Mouse (Mus musculus) liver, postnatal 0 days (tissue): ENCODE results near the gene Dock8. TPM values are rescaled to one million over a fixed set of nuclear protein-coding genes. Genes with fewer than 3 reads are reported as not detected.

ENCODE experiments used
- ATAC-seq: fragments of 200-750 bp; cut with Nextera tagmentation; 2 replicates; pipeline ENCODE4 v1.8.0; 2017; ENCODE audit warnings: mild to moderate bottlenecking, moderate library complexity
- DNase-seq: peaks from one replicate; pipeline ENCODE4 v3.0.0-alpha.2; 2016
- H3K27ac ChIP-seq: fragments of 300-500 bp; sonication (generic); 2 replicates; pipeline ENCODE4 v1.5.1; 2014; ENCODE audit warnings: antibody characterized with exemption, moderate library complexity, mild to moderate bottlenecking, low read depth
- H3K27me3 ChIP-seq: fragments of 300-500 bp; sonication (generic); 2 replicates; pipeline ENCODE4 v1.6.1; 2014; ENCODE audit warnings: low read length, control low read depth, mixed read lengths; ENCODE audit not compliant: insufficient read depth
- H3K36me3 ChIP-seq: fragments of 300-500 bp; sonication (generic); replicated peaks from 2 replicates; pipeline ENCODE4 v1.6.1; 2014; ENCODE audit warnings: mild to moderate bottlenecking, control low read depth, low read length, moderate library complexity, mixed read lengths; ENCODE audit not compliant: insufficient read depth
- H3K4me1 ChIP-seq: fragments of 300-500 bp; sonication (generic); 2 replicates; pipeline ENCODE4 v1.6.1; 2014; ENCODE audit warnings: antibody characterized with exemption, mild to moderate bottlenecking, control low read depth; ENCODE audit not compliant: insufficient read depth
- H3K4me2 ChIP-seq: fragments of 300-500 bp; sonication (generic); 2 replicates; pipeline ENCODE4 v1.6.1; 2014; ENCODE audit warnings: low read depth, mild to moderate bottlenecking, low read length, moderate library complexity, mixed read lengths
- H3K4me3 ChIP-seq: fragments of 300-500 bp; sonication (generic); 2 replicates; pipeline ENCODE4 v1.5.1; 2014; ENCODE audit warnings: low read depth, low read length
- H3K9ac ChIP-seq: fragments of 300-500 bp; sonication (generic); replicated peaks from 2 replicates; pipeline ENCODE4 v1.6.1; 2014; ENCODE audit warnings: mild to moderate bottlenecking, moderate library complexity
- H3K9me3 ChIP-seq: fragments of 300-500 bp; sonication (generic); 2 replicates; pipeline ENCODE4 v1.6.1; 2016; ENCODE audit warnings: mild to moderate bottlenecking, control low read depth, low read length, mixed read lengths
- CTCF ChIP-seq: sonication (generic); IDR thresholded peaks from 2 replicates; pipeline ENCODE4 v1.5.1; 2016; ENCODE audit warnings: antibody characterized with exemption, low read depth
- EP300 ChIP-seq: IDR thresholded peaks from 2 replicates; pipeline ENCODE4 v1.6.1; 2016; ENCODE audit warnings: antibody characterized with exemption, low read depth, mild to moderate bottlenecking
- WGBS: fragments of 180-500 bp; shearing (Covaris S2); extraction: QIAGEN DNeasy Blood & Tissue Kit; methylation state at CpG from one replicate; pipeline ENCODE4 v1.1.7; 2014; ENCODE audit not compliant: insufficient replicate concordance; 5-methylcytosine and 5-hydroxymethylcytosine counted together
- polyA plus RNA-seq: library from polyadenylated mRNA; unstranded; fragments of >200 nt; fragmentation: Nextera tagmentation; extraction: Ambion mirVana; gene quantifications from 2 replicates; pipeline ENCODE4 v1.2.1, GENCODE M21; 2015

Gene Dock8
- polyA plus RNA-seq, 1 experiment from 2014 or later = 12.5 TPM

GRCm38 (mm10) chr19:25096986-25097385, 97.7 kb downstream of the Dock8 start:
- Histone ChIP-seq H3K27ac (peak overlapping the region; percentile 24; the same call in 1 of the 2 replicates), H3K9me3 (no peaks in the 10 kb centered on the region), H3K4me1 (0 out of 2 replicates have a peak, but pooled peaks cover 3% of the 10 kb centered on the region), H3K4me2 (peak overlapping the region; percentile 55; the same call in 1 of the 2 replicates), H3K36me3 (peaks cover 44% of the 10 kb centered on the region), H3K27me3 (no peaks in the 10 kb centered on the region), H3K4me3 (no peak overlapping the region), H3K9ac (no peak overlapping the region; the same call in 1 of the 2 replicates)
- ATAC-seq (peak; percentile 60), DNase-seq (peak; percentile 46)
- TF ChIP-seq CTCF (no peak), EP300 (no peak)
- WGBS = 38% methylated on average over 4 of the region's 4 CpGs

GRCm38 (mm10) chr19:25097506-25097905, 98.2 kb downstream of the Dock8 start:
- H3K4me1 ChIP-seq = 0 out of 2 replicates have a peak, but pooled peaks cover 3% of the 10 kb centered on the region
- peak overlapping the region; percentile 55 for H3K4me2 ChIP-seq
- TF ChIP-seq EP300 (no peak), CTCF (no peak)
- H3K27ac ChIP-seq = 0 out of 2 replicates have a peak overlapping the region, but pooled peaks have one; percentile 24
- H3K4me3 ChIP-seq = no peak overlapping the region
- DNase-seq = no peak
- WGBS = 51% methylated on average over 7 of the region's 7 CpGs
- no peak overlapping the region for H3K9ac ChIP-seq
- H3K27me3 ChIP-seq = no peaks in the 10 kb centered on the region
- H3K9me3 ChIP-seq = no peaks in the 10 kb centered on the region
- peaks cover 44% of the 10 kb centered on the region for H3K36me3 ChIP-seq
- no peak for ATAC-seq

DNA sequence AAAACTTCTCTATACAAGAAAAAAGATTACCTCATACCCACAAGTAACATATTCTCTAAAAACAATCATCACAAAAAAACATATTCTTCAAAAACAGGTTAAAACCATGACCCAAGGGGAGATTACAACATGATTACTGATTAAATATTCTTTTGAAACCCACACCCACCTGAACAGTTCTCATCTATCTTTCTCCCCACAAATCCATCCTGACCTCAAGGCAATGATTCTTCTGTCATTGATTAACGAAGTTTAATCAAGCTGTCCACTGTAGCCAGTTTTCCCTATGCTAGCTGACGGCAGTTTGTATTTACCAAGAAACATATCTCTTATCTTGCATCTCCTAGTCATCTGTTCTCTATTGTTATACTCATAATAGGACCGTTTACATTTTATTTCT, 98.6 kb downstream of the Dock8 start:
- TF ChIP-seq EP300 = no peak
- no peak for TF ChIP-seq CTCF
- H3K27ac ChIP-seq = no peak overlapping the region
- 61% methylated on average over 3 of the region's 3 CpGs for WGBS

DNA sequence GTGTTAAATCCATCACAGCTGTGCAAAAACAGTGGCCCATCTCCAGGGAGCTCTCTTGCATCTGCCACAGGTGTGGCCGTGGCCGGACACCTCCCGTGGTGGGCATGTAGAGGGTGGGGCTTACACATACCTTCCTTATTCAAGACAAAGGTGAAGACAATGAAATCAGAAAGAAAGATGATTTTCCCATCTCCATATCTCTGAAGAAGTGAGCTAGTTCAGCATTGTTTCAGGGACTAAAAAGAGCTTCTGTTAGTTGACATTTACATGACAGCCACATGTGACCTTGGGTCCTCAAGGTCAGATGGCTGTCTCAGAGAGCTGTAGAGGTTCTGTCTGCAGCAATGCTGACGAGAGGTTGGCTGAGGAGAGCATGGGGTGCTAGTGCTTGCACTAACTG, 99.6 kb downstream of the Dock8 start:
- no peak for ATAC-seq
- Histone ChIP-seq H3K4me1 (0 out of 2 replicates have a peak, but pooled peaks cover 3% of the 10 kb centered on the region), H3K4me3 (no peak overlapping the region), H3K36me3 (peaks cover 51% of the 10 kb centered on the region), H3K4me2 (no peak overlapping the region), H3K9ac (no peak overlapping the region), H3K27me3 (no peaks in the 10 kb centered on the region), H3K27ac (no peak overlapping the region), H3K9me3 (no peaks in the 10 kb centered on the region)
- WGBS = 73% methylated on average over 4 of the region's 4 CpGs
- no peak for DNase-seq
- no peak for TF ChIP-seq EP300
- TF ChIP-seq CTCF = no peak

More for the DNA sequence above, 98.6 kb downstream of the Dock8 start:
- Histone ChIP-seq H3K27me3 (no peaks in the 10 kb centered on the region), H3K36me3 (peaks cover 44% of the 10 kb centered on the region), H3K9ac (no peak overlapping the region), H3K4me2 (0 out of 2 replicates have a peak overlapping the region, but pooled peaks have one; percentile 18), H3K4me3 (no peak overlapping the region), H3K4me1 (0 out of 2 replicates have a peak, but pooled peaks cover 3% of the 10 kb centered on the region), H3K9me3 (no peaks in the 10 kb centered on the region)
- ATAC-seq (peak; percentile 38; the same call in 1 of the 2 replicates), DNase-seq (no peak)

- Histone ChIP-seq H3K27me3 (no peaks in the 10 kb centered on the region), H3K36me3 (peaks cover 26% of the 10 kb centered on the region), H3K4me2 (no peak overlapping the region), H3K4me1 (no peaks in the 10 kb centered on the region), H3K9ac (no peak overlapping the region), H3K27ac (no peak overlapping the region), H3K9me3 (no peaks in the 10 kb centered on the region), H3K4me3 (no peak overlapping the region)
- no peak for ATAC-seq
- 69% methylated on average over 9 of the region's 9 CpGs for WGBS
- no peak for DNase-seq
- TF ChIP-seq EP300 (no peak), CTCF (no peak)
Measured at GRCm38 (mm10) chr19:25105682-25106081, 106.3 kb downstream of the Dock8 start.

GRCm38 (mm10) chr19:25106315-25106714, 107.0 kb downstream of the Dock8 start:
- no peak overlapping the region for H3K4me3 ChIP-seq
- H3K4me1 ChIP-seq = no peaks in the 10 kb centered on the region
- no peaks in the 10 kb centered on the region for H3K27me3 ChIP-seq
- no peak overlapping the region for H3K4me2 ChIP-seq
- H3K27ac ChIP-seq = no peak overlapping the region
- 91% methylated on average over 8 of the region's 8 CpGs for WGBS
- TF ChIP-seq CTCF (no peak), EP300 (no peak)
- peaks cover 22% of the 10 kb centered on the region for H3K36me3 ChIP-seq
- ATAC-seq (no peak), DNase-seq (no peak)
- no peaks in the 10 kb centered on the region for H3K9me3 ChIP-seq
- H3K9ac ChIP-seq = no peak overlapping the region

DNA sequence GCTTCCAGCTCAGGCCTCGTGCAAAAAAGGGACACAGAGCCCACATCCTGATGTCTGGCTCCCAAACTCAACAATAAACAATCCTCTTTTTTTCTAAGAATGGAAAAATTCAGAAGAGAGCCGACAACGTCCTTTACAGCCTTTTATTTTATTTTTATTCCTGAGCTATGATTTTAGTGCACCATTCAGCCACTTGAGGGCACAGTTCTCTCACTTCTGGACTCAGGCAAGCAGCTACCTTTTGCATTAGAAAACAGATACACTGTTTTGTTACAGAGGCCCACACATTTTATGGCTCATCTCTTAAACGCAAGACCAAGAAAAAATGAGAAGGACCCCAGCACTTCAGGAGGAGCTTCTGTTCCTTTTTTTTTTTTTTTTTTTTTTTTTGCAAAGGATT, 108.1 kb downstream of the Dock8 start:
- H3K4me2 ChIP-seq = no peak overlapping the region
- 60% methylated on average over 4 of the region's 4 CpGs for WGBS

More for the DNA sequence above, 108.1 kb downstream of the Dock8 start:
- H3K9me3 ChIP-seq = no peaks in the 10 kb centered on the region
- peaks cover 16% of the 10 kb centered on the region for H3K36me3 ChIP-seq
- no peaks in the 10 kb centered on the region for H3K4me1 ChIP-seq
- no peaks in the 10 kb centered on the region for H3K27me3 ChIP-seq
- no peak overlapping the region for H3K4me3 ChIP-seq
- ATAC-seq = no peak
- TF ChIP-seq CTCF = peak; percentile 58
- TF ChIP-seq EP300 = no peak
- DNase-seq = no peak
- no peak overlapping the region for H3K27ac ChIP-seq
- no peak overlapping the region for H3K9ac ChIP-seq
